Mouse (Mus musculus): ENCODE results near the gene Clk3. TPM values are rescaled to one million over a fixed set of nuclear protein-coding genes. Genes with fewer than 3 reads are reported as not detected.
A peak's percentile ranks its signal among the peaks of the same experiment; 100 is the strongest.

The Clk3 gene
- 56.1 and 57.1 TPM in 2 replicates for polyA plus RNA-seq (2015; fragmentation: Nextera tagmentation; extraction: Ambion mirVana)

- Histone ChIP-seq H3K27me3 (replicated peaks) (no peaks in the 10 kb centered on the region), H3K4me1 (peaks cover 72% of the 10 kb centered on the region), H3K36me3 (peaks cover 13% of the 10 kb centered on the region), H3K27ac (replicated peaks) (peak within 1 kb of the TSS; percentile 100), H3K9ac (peak within 1 kb of the TSS; percentile 99), H3K4me2 (peak within 1 kb of the TSS; percentile 88), H3K4me3 (peak within 1 kb of the TSS; percentile 97), H3K9me3 (no peaks in the 10 kb centered on the region)
- ATAC-seq (ENCODE audit: extremely low read depth, insufficient number of reproducible peaks, low FRiP score, low TSS enrichment): peak; percentile 11; the same call in 1 of the 2 replicates
- WGBS: under 1% methylated on average over 93 of the region's 93 CpGs
These were observed at the start of gene Clk3 for GRCm38 (mm10) chr9:57765364-57766351. Clk3 (minus strand) TSS chr9:57765860.

- no peaks in the 10 kb centered on the region for H3K9me3 ChIP-seq
- ATAC-seq (ENCODE audit: extremely low read depth, insufficient number of reproducible peaks, low FRiP score, low TSS enrichment): no peak
- 0 out of 2 replicates have a peak, but pooled peaks cover 2% of the 10 kb centered on the region for H3K36me3 ChIP-seq
- H3K4me1 ChIP-seq: peaks cover 95% of the 10 kb centered on the region
- no peak overlapping the region for H3K4me2 ChIP-seq
- WGBS: 21% methylated on average over 3 of the region's 3 CpGs
- H3K4me3 ChIP-seq: no peak overlapping the region
- no peak overlapping the region; the same call in 1 of the 2 replicates for H3K27ac ChIP-seq (replicated peaks)
- no peak overlapping the region for H3K9ac ChIP-seq
- H3K27me3 ChIP-seq (replicated peaks): no peaks in the 10 kb centered on the region
These were observed 49.2 kb upstream of the Clk3 start for GRCm38 (mm10) chr9:57814866-57815265.

GRCm38 (mm10) chr9:57814014-57814413, 48.4 kb upstream of the Clk3 start:
- 50% methylated on average over 1 of the region's 1 CpGs for WGBS
- Histone ChIP-seq H3K9me3 (no peaks in the 10 kb centered on the region), H3K4me2 (peak overlapping the region; percentile 36; the same call in 1 of the 2 replicates), H3K27ac (replicated peaks) (peak overlapping the region; percentile 74), H3K27me3 (replicated peaks) (no peaks in the 10 kb centered on the region), H3K4me3 (no peak overlapping the region), H3K4me1 (peaks cover 100% of the 10 kb centered on the region), H3K36me3 (peaks cover 6% of the 10 kb centered on the region; the same call in 1 of the 2 replicates), H3K9ac (0 out of 2 replicates have a peak overlapping the region, but pooled peaks have one; percentile 30)
- ATAC-seq (ENCODE audit: extremely low read depth, insufficient number of reproducible peaks, low FRiP score, low TSS enrichment): no peak

- Histone ChIP-seq H3K9ac (no peak overlapping the region), H3K4me1 (peaks cover 99% of the 10 kb centered on the region), H3K36me3 (peaks cover 13% of the 10 kb centered on the region; the same call in 1 of the 2 replicates), H3K4me2 (no peak overlapping the region), H3K27ac (replicated peaks) (peak overlapping the region; percentile 54), H3K4me3 (no peak overlapping the region), H3K27me3 (replicated peaks) (no peaks in the 10 kb centered on the region), H3K9me3 (no peaks in the 10 kb centered on the region)
- WGBS: 21% methylated on average over 8 of the region's 8 CpGs
- ATAC-seq (ENCODE audit: extremely low read depth, insufficient number of reproducible peaks, low FRiP score, low TSS enrichment): no peak
These were observed 46.4 kb upstream of the Clk3 start for GRCm38 (mm10) chr9:57811793-57812733.

- Histone ChIP-seq H3K4me1 (peaks cover 99% of the 10 kb centered on the region), H3K9ac (0 out of 2 replicates have a peak overlapping the region, but pooled peaks have one; percentile 14), H3K4me3 (no peak overlapping the region), H3K4me2 (no peak overlapping the region), H3K27me3 (replicated peaks) (no peaks in the 10 kb centered on the region), H3K36me3 (peaks cover 16% of the 10 kb centered on the region; the same call in 1 of the 2 replicates), H3K9me3 (no peaks in the 10 kb centered on the region), H3K27ac (replicated peaks) (no peak overlapping the region)
- WGBS: 65% methylated on average over 3 of the region's 3 CpGs
- ATAC-seq (ENCODE audit: extremely low read depth, insufficient number of reproducible peaks, low FRiP score, low TSS enrichment): no peak
These were observed 45.0 kb upstream of the Clk3 start for GRCm38 (mm10) chr9:57810691-57811090.

- H3K9ac ChIP-seq: 0 out of 2 replicates have a peak overlapping the region, but pooled peaks have one; percentile 15
- no peaks in the 10 kb centered on the region for H3K27me3 ChIP-seq (replicated peaks)
- H3K4me3 ChIP-seq: no peak overlapping the region
- H3K4me2 ChIP-seq: no peak overlapping the region
- peaks cover 97% of the 10 kb centered on the region for H3K4me1 ChIP-seq
- no peaks in the 10 kb centered on the region for H3K9me3 ChIP-seq
- no peak for ATAC-seq (ENCODE audit: extremely low read depth, insufficient number of reproducible peaks, low FRiP score, low TSS enrichment)
- H3K36me3 ChIP-seq: peaks cover 16% of the 10 kb centered on the region; the same call in 1 of the 2 replicates
- peak overlapping the region; percentile 5; the same call in 1 of the 2 replicates for H3K27ac ChIP-seq (replicated peaks)
- WGBS: 59% methylated on average over 5 of the region's 5 CpGs
These were observed 43.2 kb upstream of the Clk3 start for GRCm38 (mm10) chr9:57808771-57809310.

- no peaks in the 10 kb centered on the region for H3K27me3 ChIP-seq (replicated peaks)
- no peak overlapping the region for H3K4me3 ChIP-seq
- peaks cover 97% of the 10 kb centered on the region for H3K4me1 ChIP-seq
- no peak for ATAC-seq (ENCODE audit: extremely low read depth, insufficient number of reproducible peaks, low FRiP score, low TSS enrichment)
- no peaks in the 10 kb centered on the region for H3K9me3 ChIP-seq
- peaks cover 16% of the 10 kb centered on the region; the same call in 1 of the 2 replicates for H3K36me3 ChIP-seq
- H3K27ac ChIP-seq (replicated peaks): no peak overlapping the region
- 59% methylated on average over 4 of the region's 4 CpGs for WGBS
- no peak overlapping the region for H3K4me2 ChIP-seq
- H3K9ac ChIP-seq: no peak overlapping the region
These were observed 41.6 kb upstream of the Clk3 start for GRCm38 (mm10) chr9:57807174-57807651.

- Histone ChIP-seq H3K9ac (0 out of 2 replicates have a peak overlapping the region, but pooled peaks have one; percentile 0), H3K4me1 (peaks cover 93% of the 10 kb centered on the region), H3K27me3 (replicated peaks) (no peaks in the 10 kb centered on the region), H3K9me3 (no peaks in the 10 kb centered on the region), H3K4me3 (no peak overlapping the region), H3K4me2 (no peak overlapping the region), H3K36me3 (peaks cover 23% of the 10 kb centered on the region), H3K27ac (replicated peaks) (no peak overlapping the region)
- WGBS: 26% methylated on average over 1 of the region's 1 CpGs
- no peak for ATAC-seq (ENCODE audit: extremely low read depth, insufficient number of reproducible peaks, low FRiP score, low TSS enrichment)
These were observed 40.4 kb upstream of the Clk3 start for GRCm38 (mm10) chr9:57806066-57806481.

- H3K4me3 ChIP-seq: no peak overlapping the region
- H3K9ac ChIP-seq: no peak overlapping the region
- H3K9me3 ChIP-seq: no peaks in the 10 kb centered on the region
- peak overlapping the region; percentile 5; the same call in 1 of the 2 replicates for H3K4me2 ChIP-seq
- H3K27ac ChIP-seq (replicated peaks): peak overlapping the region; percentile 48
- ATAC-seq (ENCODE audit: extremely low read depth, insufficient number of reproducible peaks, low FRiP score, low TSS enrichment): no peak
- 35% methylated on average over 10 of the region's 10 CpGs for WGBS
- H3K27me3 ChIP-seq (replicated peaks): no peaks in the 10 kb centered on the region
- H3K36me3 ChIP-seq: peaks cover 26% of the 10 kb centered on the region
- peaks cover 93% of the 10 kb centered on the region for H3K4me1 ChIP-seq
These were observed 39.6 kb upstream of the Clk3 start for GRCm38 (mm10) chr9:57805087-57805737.

- WGBS: 15% methylated on average over 4 of the region's 4 CpGs
- peak overlapping the region; percentile 56; the same call in 1 of the 2 replicates for H3K9ac ChIP-seq
- H3K9me3 ChIP-seq: no peaks in the 10 kb centered on the region
- H3K4me2 ChIP-seq: no peak overlapping the region
- no peaks in the 10 kb centered on the region for H3K27me3 ChIP-seq (replicated peaks)
- peaks cover 93% of the 10 kb centered on the region for H3K4me1 ChIP-seq
- no peak overlapping the region for H3K4me3 ChIP-seq
- no peak for ATAC-seq (ENCODE audit: extremely low read depth, insufficient number of reproducible peaks, low FRiP score, low TSS enrichment)
- peak overlapping the region; percentile 68 for H3K27ac ChIP-seq (replicated peaks)
- H3K36me3 ChIP-seq: peaks cover 22% of the 10 kb centered on the region
These were observed 38.2 kb upstream of the Clk3 start for GRCm38 (mm10) chr9:57803839-57804238.
